Comparison of ENCODE assay signal across 29 mouse cellular contexts in genomic region chr15:86065367-86065766, GRCm38 (mm10). TPM values are rescaled to one million over a fixed set of nuclear protein-coding genes. Genes with fewer than 3 reads are reported as not detected.
A peak's percentile ranks its signal among the peaks of the same experiment; 100 is the strongest.
DNase-seq lines count a peak whose midpoint lies in the region; ATAC-seq and TF ChIP-seq lines count a peak whose summit lies in the region.
"Had no signal": no experiment of that assay in that cellular context is flagged by ENCODE, and none has a peak within 500 bp of the region (broad histone marks: within the 10 kb centered on the region; RNA-seq: fewer than 3 reads in every experiment).

No protein-coding gene starts in this region.

- peaks cover 98% of the 10 kb centered on the region for H3K4me1 ChIP-seq in erythroblast, embryonic 14.5 days (ENCODE audit: control insufficient read depth)
- H3K4me1 ChIP-seq in thymus, adult 2 months (replicated peaks; ENCODE audit: control insufficient read depth, insufficient read depth, low read length): peaks cover 92% of the 10 kb centered on the region
- peaks cover 73% of the 10 kb centered on the region for H3K4me1 ChIP-seq in liver, embryonic 16.5 days (ENCODE audit: control insufficient read depth, low read depth, low read length)
- H3K4me1 ChIP-seq in forebrain, embryonic 16.5 days (replicated peaks; ENCODE audit: control insufficient read depth, insufficient read depth, low read length): peaks cover 63% of the 10 kb centered on the region

- H3K36me3 ChIP-seq in erythroblast, embryonic 14.5 days (ENCODE audit: control insufficient read depth): peaks cover 60% of the 10 kb centered on the region
- H3K36me3 ChIP-seq in thymus, adult 2 months (ENCODE audit: control insufficient read depth, insufficient read depth, low read length): no peaks in the 10 kb centered on the region
- H3K36me3 ChIP-seq in liver, embryonic 16.5 days (ENCODE audit: control insufficient read depth, insufficient read depth): no peaks in the 10 kb centered on the region; the same call in 1 of the 2 replicates
- no peaks in the 10 kb centered on the region for H3K36me3 ChIP-seq in forebrain, embryonic 16.5 days (ENCODE audit: control insufficient read depth, insufficient read depth)
- H3K36me3 ChIP-seq: neural tube, embryonic 15.5 days had no signal

- peak overlapping the region; percentile 51 for H3K4me2 ChIP-seq in liver, embryonic 16.5 days (ENCODE audit: low read depth, low read length)
- H3K4me2 ChIP-seq in forebrain, embryonic 16.5 days (ENCODE audit: low read length): no peak overlapping the region
- H3K4me2 ChIP-seq: forebrain, embryonic 13.5 days; hindbrain, embryonic 14.5 days; limb, embryonic 12.5 days; neural tube, embryonic 15.5 days had no signal

- no peaks in the 10 kb centered on the region; the same call in 1 of the 2 replicates for H3K9me3 ChIP-seq in erythroblast, embryonic 14.5 days (ENCODE audit: control insufficient read depth, low read length)
- no peaks in the 10 kb centered on the region for H3K9me3 ChIP-seq in liver, embryonic 16.5 days (replicated peaks; ENCODE audit: control insufficient read depth, low read length)
- no peaks in the 10 kb centered on the region for H3K9me3 ChIP-seq in forebrain, embryonic 16.5 days (ENCODE audit: control insufficient read depth, low read length)
- H3K9me3 ChIP-seq: forebrain, embryonic 13.5 days; heart, embryonic 10.5 days; limb, embryonic 12.5 days; neural tube, embryonic 15.5 days had no signal

- DNase-seq in thymus, adult 2 months: no peak
- DNase-seq in thymus, postnatal 36 days: no peak
- DNase-seq in lung, postnatal 25 days (ENCODE audit: low spot score): no peak
- no peak for DNase-seq in testis, postnatal 14 days (ENCODE audit: low spot score)
- DNase-seq: adrenal gland, postnatal 10 days; cerebellum, postnatal 10 days; gastrocnemius, postnatal 14 days; heart, postnatal 36 days; kidney, postnatal 10 days; layer of hippocampus, postnatal 36 days; lung, adult 18-20 months; midbrain, embryonic 14.5 days; right cerebral cortex, postnatal 25 days; spleen, adult 18-20 months; thymus, postnatal 25 days had no signal

- H3K4me3 ChIP-seq in erythroblast, embryonic 14.5 days (replicated peaks): peak overlapping the region; percentile 42
- H3K4me3 ChIP-seq in thymus, adult 2 months (ENCODE audit: control insufficient read depth, insufficient read depth, low read length): no peak overlapping the region
- H3K4me3 ChIP-seq in liver, embryonic 16.5 days (ENCODE audit: low read depth, low read length): no peak overlapping the region
- H3K4me3 ChIP-seq in forebrain, embryonic 16.5 days (replicated peaks; ENCODE audit: low read length): no peak overlapping the region
- H3K4me3 ChIP-seq: forebrain, embryonic 13.5 days; heart, embryonic 10.5 days; limb, embryonic 12.5 days; neural tube, embryonic 15.5 days had no signal

- H3K27me3 ChIP-seq in erythroblast, embryonic 14.5 days (ENCODE audit: control insufficient read depth): no peaks in the 10 kb centered on the region
- H3K27me3 ChIP-seq in thymus, adult 2 months (ENCODE audit: control insufficient read depth, insufficient read depth, low read length): no peaks in the 10 kb centered on the region
- no peaks in the 10 kb centered on the region for H3K27me3 ChIP-seq in liver, embryonic 16.5 days (ENCODE audit: control insufficient read depth, insufficient read depth, low read depth, low read length)
- H3K27me3 ChIP-seq in forebrain, embryonic 16.5 days (replicated peaks; ENCODE audit: control insufficient read depth, insufficient read depth, low read length): no peaks in the 10 kb centered on the region
- H3K27me3 ChIP-seq: forebrain, embryonic 13.5 days; limb, embryonic 12.5 days; neural tube, embryonic 15.5 days; Patski had no signal

- WGBS in thymus, adult 2 months: 51% methylated on average over 4 of the region's 4 CpGs
- 57% methylated on average over 4 of the region's 4 CpGs for WGBS in liver, embryonic 16.5 days (ENCODE audit: insufficient replicate concordance)
- 96% methylated on average over 4 of the region's 4 CpGs for WGBS in forebrain, embryonic 16.5 days

- H3K27ac ChIP-seq in thymus, adult 2 months (ENCODE audit: control insufficient read depth, insufficient read depth, low read length): peak overlapping the region; percentile 48
- peak overlapping the region; percentile 88 for H3K27ac ChIP-seq in liver, embryonic 16.5 days (ENCODE audit: low read length)
- no peak overlapping the region for H3K27ac ChIP-seq in forebrain, embryonic 16.5 days (ENCODE audit: low read length)
- H3K27ac ChIP-seq: forebrain, embryonic 13.5 days; heart, embryonic 10.5 days; hindbrain, embryonic 14.5 days; limb, embryonic 12.5 days; macrophage; neural tube, embryonic 15.5 days had no signal

- ATAC-seq in erythroblast, adult 5-6 weeks (replicated peaks; ENCODE audit: low FRiP score, poor library complexity, severe bottlenecking): no peak
- ATAC-seq in liver, embryonic 16.5 days (ENCODE audit: low read depth): no peak
- no peak for ATAC-seq in forebrain, embryonic 16.5 days
- ATAC-seq: forebrain, embryonic 13.5 days; intestine, postnatal 0 days; lung, postnatal 0 days; Patski had no signal

- peak overlapping the region; percentile 52; the same call in 1 of the 2 replicates for H3K9ac ChIP-seq in liver, embryonic 16.5 days (ENCODE audit: low read depth, low read length)
- no peak overlapping the region for H3K9ac ChIP-seq in forebrain, embryonic 16.5 days (replicated peaks; ENCODE audit: low read depth, low read length)
- H3K9ac ChIP-seq: forebrain, embryonic 13.5 days; hindbrain, embryonic 14.5 days; limb, embryonic 12.5 days; neural tube, embryonic 15.5 days had no signal

- no peak for TF ChIP-seq CTCF in thymus, adult 2 months (IDR thresholded peaks at IDR 0.05; ENCODE audit: borderline replicate concordance, control insufficient read depth, extremely low read depth, insufficient read depth, low read length, poor library complexity)

- TF ChIP-seq POLR2A in thymus, adult 2 months (IDR thresholded peaks at IDR 0.05; ENCODE audit: control insufficient read depth, extremely low read depth, insufficient read depth, low read length, poor library complexity): no peak

RNA-seq across cellular contexts. Expression of gene Gramd4, which starts 7.9 kb away (rescaled TPM):
- 1.5 and 2.3 TPM in 2 replicates for polyA plus RNA-seq in erythroblast, embryonic 14.5 days (2012)
- 3.3 and 7.3 TPM in 2 replicates for total RNA-seq in erythroblast, adult 5-6 weeks (2015; ENCODE audit: low replicate concordance)
- total RNA-seq in erythroblast, adult 5-6 weeks (2017; ENCODE audit: low replicate concordance): 8.4 and 11.0 TPM in 2 replicates
- polyA plus RNA-seq in thymus, adult 2 months (2012; rRNA removed): 35.1 and 37.1 TPM in 2 replicates
- polyA plus RNA-seq in liver, embryonic 16.5 days (2015; fragmentation: Nextera tagmentation; extraction: Ambion mirVana): 3.4 and 3.5 TPM in 2 replicates
- 56.8 and 57.8 TPM in 2 replicates for polyA plus RNA-seq in forebrain, embryonic 16.5 days (2015; fragmentation: Nextera tagmentation; extraction: Ambion mirVana)

RNA-seq across cellular contexts. Expression of gene Celsr1, which starts 31.8 kb away (rescaled TPM):
- polyA plus RNA-seq in erythroblast, embryonic 14.5 days (2012): 0.01 TPM in 1 of 2 replicates, not detected in the other
- 0.38 and 1.5 TPM in 2 replicates for total RNA-seq in erythroblast, adult 5-6 weeks (2015; ENCODE audit: low replicate concordance)
- total RNA-seq in erythroblast, adult 5-6 weeks (2017; ENCODE audit: low replicate concordance): 0.60 and 0.98 TPM in 2 replicates
- polyA plus RNA-seq in thymus, adult 2 months (2012; rRNA removed): 40.0 and 47.8 TPM in 2 replicates
- 0.02 and 0.09 TPM in 2 replicates for polyA plus RNA-seq in liver, embryonic 16.5 days (2015; fragmentation: Nextera tagmentation; extraction: Ambion mirVana)
- 4.6 and 5.6 TPM in 2 replicates for polyA plus RNA-seq in forebrain, embryonic 16.5 days (2015; fragmentation: Nextera tagmentation; extraction: Ambion mirVana)
- total RNA-seq: CH12.LX had no signal
- polyA plus RNA-seq: macrophage had no signal
